Comparison of ENCODE assay signal across 14 mouse cellular contexts in genomic region chr9:64700451-64701311, GRCm38 (mm10). TPM values are rescaled to one million over a fixed set of nuclear protein-coding genes. Genes with fewer than 3 reads are reported as not detected.
DNase-seq lines count a peak whose midpoint lies in the region; ATAC-seq and TF ChIP-seq lines count a peak whose summit lies in the region.
"Had no signal": no experiment of that assay in that cellular context is flagged by ENCODE, and none has a peak within 500 bp of the region (broad histone marks: within the 10 kb centered on the region; RNA-seq: fewer than 3 reads in every experiment).

No protein-coding gene starts in this region.

- H3K27me3 ChIP-seq in small intestine, adult 2 months (ENCODE audit: control insufficient read depth, insufficient read depth, low read length) = no peaks in the 10 kb centered on the region
- H3K27me3 ChIP-seq: forebrain, embryonic 15.5 days; midbrain, embryonic 13.5 days had no signal

- peaks cover 10% of the 10 kb centered on the region for H3K36me3 ChIP-seq in small intestine, adult 2 months (ENCODE audit: control insufficient read depth, insufficient read depth, low read length)

- ATAC-seq in granulocyte monocyte progenitor cell, adult 5-6 weeks (replicated peaks; ENCODE audit: poor library complexity, severe bottlenecking) = no peak
- no peak for ATAC-seq in frontal cortex, adult (ENCODE audit: low TSS enrichment)
- ATAC-seq: forebrain, embryonic 15.5 days; midbrain, embryonic 13.5 days had no signal

- peaks cover 50% of the 10 kb centered on the region for H3K4me1 ChIP-seq in small intestine, adult 2 months (ENCODE audit: control insufficient read depth, insufficient read depth, insufficient read length, low read length)
- H3K4me1 ChIP-seq: forebrain, embryonic 15.5 days; midbrain, embryonic 13.5 days had no signal

- no peak for TF ChIP-seq POLR2A in small intestine, adult 2 months (IDR thresholded peaks at IDR 0.05; ENCODE audit: low read depth, low read length)

- H3K4me3 ChIP-seq in small intestine, adult 2 months (ENCODE audit: low read depth, low read length) = no peak overlapping the region
- H3K4me3 ChIP-seq: forebrain, embryonic 15.5 days; midbrain, embryonic 13.5 days had no signal

- peak; percentile 53 for DNase-seq in heart, adult 11 months
- no peak for DNase-seq in heart, postnatal 36 days
- DNase-seq in kidney, adult 11 months = peak; percentile 82
- DNase-seq in kidney, postnatal 10 days = peak; percentile 41
- no peak for DNase-seq in left cerebral cortex, adult 11 months (ENCODE audit: low spot score)
- DNase-seq: cerebellum, postnatal 10 days; lung, adult 18-20 months; right cerebral cortex, postnatal 14 days had no signal

- H3K27ac ChIP-seq in small intestine, adult 2 months (ENCODE audit: insufficient read depth, low read depth, low read length) = peak overlapping the region; percentile 77
- H3K27ac ChIP-seq: forebrain, embryonic 15.5 days; macrophage; midbrain, embryonic 13.5 days had no signal

- TF ChIP-seq CTCF in small intestine, adult 2 months (IDR thresholded peaks at IDR 0.05; ENCODE audit: extremely low read depth, insufficient read length, insufficient replicate concordance, low read depth, low read length) = no peak

- intact Hi-C loops in heart, postnatal 36 days (cut with DNase I) = no loop called here

- WGBS in small intestine, adult 2 months = 33% methylated on average over 4 of the region's 4 CpGs

RNA-seq across cellular contexts. Expression of gene Rab11a, which starts 36.9 kb away (rescaled TPM):
- 100 to 1,000 TPM; 181 to 194 TPM for total RNA-seq in heart, postnatal 36 days (2021)
- 36.8 and 74.3 TPM in 2 replicates for polyA plus RNA-seq in small intestine, adult 2 months (2012; rRNA removed)
- total RNA-seq in granulocyte monocyte progenitor cell, adult 5-6 weeks (2014; fragmentation: Nextera tagmentation) = 105 and 130 TPM in 2 replicates
- total RNA-seq in granulocyte monocyte progenitor cell, adult 5-6 weeks (2017) = 92.5 and 116 TPM in 2 replicates

Comparison
In these comparisons a context has a peak if more than half of its experiments do, and no peak if none do; other contexts are left out.
1. DNase-seq: peak in heart, adult 11 months (single experiment), kidney, adult 11 months (single experiment) and kidney, postnatal 10 days (single experiment); none in heart, postnatal 36 days (0 of 2) and left cerebral cortex, adult 11 months (single experiment).